Mouse (Mus musculus): ENCODE measurements around the gene Furin.

DNA sequence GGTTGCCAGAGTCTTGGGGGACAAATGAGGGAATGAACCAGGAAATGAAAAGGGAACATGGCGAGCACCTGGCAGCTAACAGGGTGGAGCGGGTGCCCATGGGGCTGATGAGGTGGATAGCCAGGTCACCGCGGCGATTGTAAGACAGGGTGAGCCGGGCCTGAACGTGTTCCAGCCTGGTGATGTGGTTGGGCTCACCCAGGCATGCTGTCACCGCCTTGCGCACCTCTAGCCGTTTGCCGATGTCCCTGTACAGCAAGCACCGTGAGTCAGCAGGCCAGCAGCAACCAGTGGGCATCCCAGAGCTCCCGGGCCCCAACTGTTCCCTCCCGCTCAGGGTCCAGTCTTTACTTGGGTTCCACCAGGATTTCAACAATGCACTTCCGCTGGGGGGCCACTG is 13.1 kb downstream of the Furin start:
- TF ChIP-seq EP300 (IDR thresholded peaks at IDR 0.05) (no peak), CTCF (IDR thresholded peaks at IDR 0.05) (no peak)
